Mouse (Mus musculus) sigmoid colon, adult 10 weeks (tissue): Measurements from ENCODE around the gene Ccdc92b. TPM values are rescaled to one million over a fixed set of nuclear protein-coding genes. Genes with fewer than 3 reads are reported as not detected.

Experiments used
- polyA plus RNA-seq: library from polyadenylated mRNA; stranded (reverse); fragments of 350-450 nt; fragmentation: Illumina TruSeq; extraction: RNeasy Lipid Tissue Mini Kit (QIAGEN cat#74804); gene quantifications from one replicate; pipeline ENCODE4 v1.2.3, GENCODE M21; 2014; ENCODE audit warnings: low read depth, low replicate concordance

Ccdc92b gene
- 0.16 TPM for polyA plus RNA-seq

GRCm38 (mm10) chr11:74619201-74619955, at the start of gene Ccdc92b:
TSS of gene Ccdc92b (plus strand) at chr11:74619605.

GRCm38 (mm10) chr11:74610545-74611176, 8.7 kb upstream of the Ccdc92b start, which contains the start of gene Rap1gap2:
TSS of gene Rap1gap2 (minus strand) at chr11:74610915.

GRCm38 (mm10) chr11:74649095-74649646, 29.8 kb downstream of the Ccdc92b start, which contains the start of gene Cluh:
TSS of gene Cluh (plus strand) at chr11:74649495.

Other genes with a start within 250 kb of the Ccdc92b start
- 19.1 TPM for gene Rap1gap2, start 8.7 kb upstream of the Ccdc92b start, polyA plus RNA-seq
- gene Cluh, start 29.9 kb downstream of the Ccdc92b start, polyA plus RNA-seq, result 5.6 TPM
- gene Pafah1b1, start 105.1 kb downstream of the Ccdc92b start, polyA plus RNA-seq, result 648 TPM
- gene Mettl16, start 151.2 kb downstream of the Ccdc92b start, polyA plus RNA-seq, result 19.0 TPM
- gene Mnt, start 211.3 kb downstream of the Ccdc92b start, polyA plus RNA-seq, result 2.7 TPM